12 mouse cellular contexts compared by ENCODE assay signal in genomic region chr5:100912366-100912765, GRCm38 (mm10).
A peak's percentile ranks its signal among the peaks of the same experiment; 100 is the strongest.
DNase-seq lines count a peak whose midpoint lies in the region; ATAC-seq lines count a peak whose summit lies in the region.
"Had no signal": no experiment of that assay in that cellular context is flagged by ENCODE, and none has a peak within 500 bp of the region (broad histone marks: within the 10 kb centered on the region; RNA-seq: fewer than 3 reads in every experiment).

No protein-coding gene starts in this region.

- no peak overlapping the region for H3K4me3 ChIP-seq in kidney, embryonic 16.5 days (ENCODE audit: low read length)

- peak; percentile 18 to 38 for DNase-seq in spleen, postnatal 36 days (ENCODE audit: low spot score in 2 of 2)
- DNase-seq in spleen, adult 12 weeks (ENCODE audit: low spot score), result no peak
- peak; percentile 10 to 24 for DNase-seq in lung, postnatal 4 days
- peak; percentile 37 to 61 for DNase-seq in thymus, postnatal 36 days
- DNase-seq in cerebellum, adult 11 months, result no peak
- DNase-seq in urinary bladder, postnatal 25 days (ENCODE audit: low spot score), result no peak
- DNase-seq: adrenal gland, adult 8-10 months; gastrocnemius, postnatal 10 days; kidney, adult 9 months had no signal

- no peak overlapping the region for H3K4me2 ChIP-seq in kidney, embryonic 16.5 days (replicated peaks; ENCODE audit: low read depth, low read length)

- no peak overlapping the region for H3K27ac ChIP-seq in kidney, embryonic 16.5 days (ENCODE audit: low read length)

- no peaks in the 10 kb centered on the region for H3K4me1 ChIP-seq in kidney, embryonic 16.5 days (ENCODE audit: insufficient read depth, low read length)

- WGBS in kidney, embryonic 16.5 days, result 86% methylated on average over 7 of the region's 7 CpGs

- no peaks in the 10 kb centered on the region for H3K9me3 ChIP-seq in kidney, embryonic 16.5 days (ENCODE audit: low read length)

- H3K27me3 ChIP-seq in kidney, embryonic 16.5 days (ENCODE audit: insufficient read depth, low read length), result peaks cover 7% of the 10 kb centered on the region

- no peaks in the 10 kb centered on the region for H3K36me3 ChIP-seq in kidney, embryonic 16.5 days (ENCODE audit: insufficient read depth, low read length)

- H3K9ac ChIP-seq in kidney, embryonic 16.5 days (replicated peaks; ENCODE audit: low read length), result no peak overlapping the region

- peak; percentile 85 for ATAC-seq in activated CD4-positive, CD25-positive, alpha-beta regulatory T cell, adult 4 months
- ATAC-seq in kidney, embryonic 16.5 days (ENCODE audit: low FRiP score, low TSS enrichment), result no peak
- ATAC-seq: hindbrain, embryonic 16.5 days had no signal

Comparison
In these comparisons a context has a peak if more than half of its experiments do, and no peak if none do; other contexts are left out.
1. DNase-seq: peak in spleen, postnatal 36 days (2 of 2), lung, postnatal 4 days (2 of 2) and thymus, postnatal 36 days (2 of 2); none in spleen, adult 12 weeks (single experiment), cerebellum, adult 11 months (single experiment) and urinary bladder, postnatal 25 days (single experiment).